Mouse (Mus musculus) testis, adult 2 months (tissue): ENCODE results near the gene Etl4.

Experiments
- CTCF ChIP-seq: fragments of 200-500 bp; IDR thresholded peaks from 2 replicates; pipeline ENCODE4 v1.5.1; 2012; ENCODE audit warnings: low read depth, mild to moderate bottlenecking, inconsistent platforms, low read length, moderate library complexity; ENCODE audit not compliant: control insufficient read depth, insufficient read depth, insufficient replicate concordance
- POLR2A ChIP-seq: fragments of 200-500 bp; IDR thresholded peaks from 2 replicates; pipeline ENCODE4 v1.6.1; 2012; ENCODE audit warnings: low read depth, mild to moderate bottlenecking, inconsistent platforms, low read length, moderate library complexity; ENCODE audit not compliant: control insufficient read depth

- TF ChIP-seq CTCF (no peak), POLR2A (no peak)
Measured at GRCm38 (mm10) chr2:20105456-20105855, 195.9 kb downstream of the Etl4 start.
